In genomic region chr6:50678826-50679485, GRCm38 (mm10) we compare ENCODE assay signal across 8 mouse cellular contexts. TPM values are rescaled to one million over a fixed set of nuclear protein-coding genes. Genes with fewer than 3 reads are reported as not detected.
DNase-seq lines count a peak whose midpoint lies in the region; ATAC-seq lines count a peak whose summit lies in the region.
"Had no signal": no experiment of that assay in that cellular context is flagged by ENCODE, and none has a peak within 500 bp of the region (broad histone marks: within the 10 kb centered on the region; RNA-seq: fewer than 3 reads in every experiment).

No protein-coding gene starts in this region.

- ATAC-seq in common myeloid progenitor, adult 5-6 weeks (replicated peaks; ENCODE audit: low read depth, poor library complexity, severe bottlenecking) = peak; percentile 83
- ATAC-seq in midbrain, embryonic 16.5 days = peak; percentile 90

- peaks cover 14% of the 10 kb centered on the region for H3K4me1 ChIP-seq in midbrain, embryonic 16.5 days (ENCODE audit: control insufficient read depth, insufficient read depth, low read length)

- 0 out of 2 replicates have a peak overlapping the region, but pooled peaks have one; percentile 21 for H3K9ac ChIP-seq in midbrain, embryonic 16.5 days (ENCODE audit: low read depth, low read length)
- H3K9ac ChIP-seq: neural tube, embryonic 12.5 days had no signal

- H3K27ac ChIP-seq in midbrain, embryonic 16.5 days (ENCODE audit: low read length) = no peak overlapping the region
- H3K27ac ChIP-seq: neural tube, embryonic 12.5 days had no signal

- H3K36me3 ChIP-seq in midbrain, embryonic 16.5 days (ENCODE audit: control insufficient read depth, insufficient read depth, low read length) = no peaks in the 10 kb centered on the region
- H3K36me3 ChIP-seq: neural tube, embryonic 12.5 days had no signal

- H3K9me3 ChIP-seq in midbrain, embryonic 16.5 days (replicated peaks; ENCODE audit: control insufficient read depth, low read length, poor library complexity, severe bottlenecking) = 0 out of 2 replicates have a peak, but pooled peaks cover 2% of the 10 kb centered on the region
- H3K9me3 ChIP-seq: neural tube, embryonic 12.5 days had no signal

- no peaks in the 10 kb centered on the region for H3K27me3 ChIP-seq in midbrain, embryonic 16.5 days (ENCODE audit: control insufficient read depth, insufficient read depth, low read depth, low read length)
- H3K27me3 ChIP-seq: neural tube, embryonic 12.5 days had no signal

- H3K4me3 ChIP-seq in midbrain, embryonic 16.5 days (ENCODE audit: low read depth, low read length) = no peak overlapping the region
- H3K4me3 ChIP-seq: neural tube, embryonic 12.5 days had no signal

- peak; percentile 73 for DNase-seq in adrenal gland, adult 2 months
- DNase-seq in gastrocnemius, adult 8-10 months (ENCODE audit: low spot score in 2 of 2) = peak; percentile 35 to 41
- peak; percentile 65 for DNase-seq in kidney, adult 18-20 months
- DNase-seq in left cerebral cortex, postnatal 36 days (ENCODE audit: low spot score in 2 of 2) = peak; percentile 65 to 80
- DNase-seq in spleen, postnatal 10 days (ENCODE audit: low spot score in 2 of 2) = peak; percentile 7 to 53

- H3K4me2 ChIP-seq in midbrain, embryonic 16.5 days (ENCODE audit: low read length) = no peak overlapping the region
- H3K4me2 ChIP-seq: neural tube, embryonic 12.5 days had no signal

- intact Hi-C loops in left cerebral cortex, postnatal 36 days (cut with DNase I) = loop anchor here (1.0 to 5.0 kb wide), 3 partner anchors 127 to 488 kb away; no protein-coding TSS in a partner anchor

- 31% methylated on average over 8 of the region's 8 CpGs for WGBS in midbrain, embryonic 16.5 days

RNA-seq across cellular contexts. Expression of gene Npvf, which starts 24.7 kb away (rescaled TPM):
- total RNA-seq in adrenal gland, adult 2 months (2021) = not detected
- not detected in 2 replicates for polyA plus RNA-seq in adrenal gland, adult 2 months (2012; rRNA removed)
- total RNA-seq in common myeloid progenitor, adult 5-6 weeks (2017) = not detected in 2 replicates
- total RNA-seq in gastrocnemius, adult 8-10 months (2022) = not detected
- not detected for total RNA-seq in left cerebral cortex, postnatal 36 days (2021)
- polyA plus RNA-seq in midbrain, embryonic 16.5 days (2015; fragmentation: Nextera tagmentation; extraction: Ambion mirVana) = 1.3 and 1.5 TPM in 2 replicates
- polyA plus RNA-seq: neural tube, embryonic 12.5 days had no signal
